Mouse (Mus musculus) intestine, postnatal 0 days (tissue): ENCODE measurements at regions not wholly inside any gene's neighbourhood (a gene's known extent, or its start where the extent isn't known, plus 50 kb on each side); places are given as distances from the start of the nearest gene placed in this dataset.

Experiments used
- ATAC-seq: fragments of 200-750 bp; cut with Nextera tagmentation; 2 replicates; pipeline ENCODE4 v1.8.0; 2017; ENCODE audit warnings: mild to moderate bottlenecking, moderate TSS enrichment, moderate library complexity
- H3K27ac ChIP-seq: fragments of 300-500 bp; sonication (generic); 2 replicates; pipeline ENCODE4 v1.5.1; 2014; ENCODE audit warnings: mild to moderate bottlenecking, low read depth, low read length, moderate library complexity
- H3K27me3 ChIP-seq: fragments of 300-500 bp; sonication (generic); replicated peaks from 2 replicates; pipeline ENCODE4 v1.6.1; 2014; ENCODE audit warnings: low read length, mixed read lengths; ENCODE audit not compliant: control insufficient read depth, insufficient read depth
- H3K36me3 ChIP-seq: fragments of 300-500 bp; sonication (generic); 2 replicates; pipeline ENCODE4 v1.6.1; 2014; ENCODE audit warnings: mild to moderate bottlenecking, moderate library complexity; ENCODE audit not compliant: control insufficient read depth, insufficient read depth
- H3K4me1 ChIP-seq: fragments of 300-500 bp; sonication (generic); replicated peaks from 2 replicates; pipeline ENCODE4 v1.6.1; 2014; ENCODE audit warnings: antibody characterized with exemption, low read length, mixed read lengths; ENCODE audit not compliant: control insufficient read depth, insufficient read depth
- H3K4me2 ChIP-seq: fragments of 300-500 bp; sonication (generic); replicated peaks from 2 replicates; pipeline ENCODE4 v1.6.1; 2014; ENCODE audit warnings: low read depth, mild to moderate bottlenecking, moderate library complexity
- H3K4me3 ChIP-seq: fragments of 300-500 bp; sonication (generic); 2 replicates; pipeline ENCODE4 v1.5.1; 2014; ENCODE audit warnings: low read depth, low read length
- H3K9ac ChIP-seq: fragments of 300-500 bp; sonication (generic); 2 replicates; pipeline ENCODE4 v1.6.1; 2014; ENCODE audit warnings: mild to moderate bottlenecking, low read depth, low read length
- H3K9me3 ChIP-seq: fragments of 300-500 bp; sonication (generic); 2 replicates; pipeline ENCODE4 v1.6.1; 2016; ENCODE audit warnings: mixed run types; ENCODE audit not compliant: control insufficient read depth
- CTCF ChIP-seq: sonication (generic); IDR thresholded peaks from 2 replicates; pipeline ENCODE4 v1.5.1; 2016; ENCODE audit warnings: low read depth, mild to moderate bottlenecking, control low read depth, antibody characterized with exemption, moderate library complexity
- WGBS: fragments of 180-500 bp; shearing (Covaris S2); extraction: QIAGEN DNeasy Blood & Tissue Kit; methylation state at CpG from one replicate; pipeline ENCODE4 v1.1.7; 2014; 5-methylcytosine and 5-hydroxymethylcytosine counted together

DNA sequence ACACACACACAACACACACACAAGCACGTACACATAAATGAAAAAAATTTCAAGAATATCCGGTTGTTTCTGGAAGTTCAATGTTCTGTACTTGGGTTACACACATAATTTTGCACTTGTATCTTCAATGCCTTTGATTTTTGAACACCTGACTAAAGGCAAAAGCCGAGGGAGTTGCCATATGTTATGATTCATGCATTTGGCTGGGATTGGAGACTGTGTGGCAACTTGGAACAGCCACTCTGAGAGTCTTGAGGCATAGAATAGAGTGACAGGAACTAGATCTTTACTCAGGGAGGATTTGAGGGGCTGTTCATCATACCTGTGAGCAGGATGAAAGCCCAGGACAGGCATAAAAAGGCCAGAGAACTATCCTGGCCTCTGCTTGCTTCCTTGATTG is 112.5 kb upstream of the Hmgn3 start:
- H3K9me3 ChIP-seq, result no peaks in the 10 kb centered on the region
- H3K9ac ChIP-seq, result no peak overlapping the region
- H3K4me3 ChIP-seq, result no peak overlapping the region
- no peak overlapping the region for H3K27ac ChIP-seq
- no peak overlapping the region for H3K4me2 ChIP-seq
- no peak for ATAC-seq
- no peaks in the 10 kb centered on the region for H3K36me3 ChIP-seq
- H3K4me1 ChIP-seq, result no peaks in the 10 kb centered on the region
- TF ChIP-seq CTCF, result no peak
- H3K27me3 ChIP-seq, result no peaks in the 10 kb centered on the region
- 69% methylated on average over 3 of the region's 3 CpGs for WGBS

DNA sequence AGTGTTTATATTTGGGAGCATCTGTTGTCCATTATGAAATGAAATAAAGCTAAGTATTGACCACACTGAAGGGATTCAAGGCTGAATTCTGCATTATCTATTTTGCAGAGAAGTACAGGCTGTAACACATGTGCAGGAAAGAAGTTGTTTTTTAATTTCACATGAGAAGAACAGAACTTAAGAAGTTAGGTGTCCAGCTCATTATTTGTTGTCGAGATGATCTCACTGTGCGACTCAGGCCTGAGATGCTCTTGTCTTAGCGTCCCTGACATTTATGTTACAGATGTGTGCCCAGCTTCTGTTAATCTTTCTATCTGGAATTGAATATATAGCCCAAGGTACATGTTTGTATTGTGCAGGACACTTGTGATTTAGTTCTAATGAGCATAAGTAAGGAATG is 112.0 kb upstream of the Hmgn3 start:
- H3K27ac ChIP-seq, result no peak overlapping the region
- no peaks in the 10 kb centered on the region for H3K9me3 ChIP-seq
- no peak overlapping the region for H3K4me2 ChIP-seq
- no peak for TF ChIP-seq CTCF
- no peaks in the 10 kb centered on the region for H3K27me3 ChIP-seq
- WGBS, result 77% methylated on average over 3 of the region's 3 CpGs
- no peak overlapping the region for H3K9ac ChIP-seq
- H3K4me3 ChIP-seq, result no peak overlapping the region
- ATAC-seq, result no peak
- H3K4me1 ChIP-seq, result no peaks in the 10 kb centered on the region
- H3K36me3 ChIP-seq, result no peaks in the 10 kb centered on the region

DNA sequence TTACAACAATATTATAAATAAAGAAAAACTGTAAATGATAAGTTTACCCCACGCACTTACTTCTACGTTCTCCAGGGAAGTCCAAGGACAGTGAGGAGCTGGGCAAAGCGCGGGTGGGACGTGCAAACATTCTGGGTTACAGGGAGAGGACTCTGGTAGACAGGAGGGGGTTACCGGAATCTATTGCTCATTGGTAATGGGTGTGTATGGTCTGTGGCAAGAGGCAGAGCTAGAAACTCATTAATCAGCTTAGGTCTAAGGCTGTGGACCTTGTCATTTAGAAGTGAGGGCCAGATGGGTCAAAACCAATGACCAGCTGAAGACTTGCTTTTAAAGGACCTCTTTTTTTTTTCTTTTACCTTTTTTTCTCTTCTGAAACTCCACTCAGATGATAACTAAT is 107.9 kb upstream of the Hmgn3 start:
- no peak for TF ChIP-seq CTCF
- Histone ChIP-seq H3K27ac (no peak overlapping the region), H3K4me1 (no peaks in the 10 kb centered on the region), H3K4me3 (no peak overlapping the region), H3K27me3 (no peaks in the 10 kb centered on the region), H3K9me3 (no peaks in the 10 kb centered on the region), H3K9ac (no peak overlapping the region), H3K36me3 (no peaks in the 10 kb centered on the region), H3K4me2 (no peak overlapping the region)
- WGBS, result 72% methylated on average over 6 of the region's 6 CpGs
- ATAC-seq, result no peak

DNA sequence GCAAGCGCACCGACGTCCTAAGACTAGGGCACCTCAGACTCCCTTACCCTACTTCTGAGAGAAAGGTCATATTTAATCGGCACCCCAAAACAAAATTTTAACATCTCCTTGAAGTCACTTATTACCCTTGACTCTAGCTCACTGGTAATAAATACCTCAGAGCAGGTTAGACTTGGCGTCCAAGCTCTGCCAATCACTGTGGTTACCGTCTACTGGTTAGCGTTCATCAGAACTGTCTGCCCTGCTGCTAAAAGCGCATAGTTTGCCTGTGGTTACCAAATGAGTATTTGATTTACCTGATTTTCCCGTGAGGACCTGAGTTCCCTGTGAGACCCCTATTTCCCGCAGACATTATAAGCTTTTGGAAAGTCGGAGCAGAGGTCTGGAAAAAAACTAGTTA is 107.3 kb upstream of the Hmgn3 start:
- Histone ChIP-seq H3K36me3 (no peaks in the 10 kb centered on the region), H3K27me3 (no peaks in the 10 kb centered on the region), H3K9me3 (no peaks in the 10 kb centered on the region), H3K4me1 (no peaks in the 10 kb centered on the region), H3K4me2 (no peak overlapping the region), H3K4me3 (no peak overlapping the region), H3K27ac (no peak overlapping the region), H3K9ac (no peak overlapping the region)
- whole genome bisulfite sequencing, result 88% methylated on average over 11 of the region's 11 CpGs
- TF ChIP-seq CTCF, result no peak
- ATAC-seq, result no peak

DNA sequence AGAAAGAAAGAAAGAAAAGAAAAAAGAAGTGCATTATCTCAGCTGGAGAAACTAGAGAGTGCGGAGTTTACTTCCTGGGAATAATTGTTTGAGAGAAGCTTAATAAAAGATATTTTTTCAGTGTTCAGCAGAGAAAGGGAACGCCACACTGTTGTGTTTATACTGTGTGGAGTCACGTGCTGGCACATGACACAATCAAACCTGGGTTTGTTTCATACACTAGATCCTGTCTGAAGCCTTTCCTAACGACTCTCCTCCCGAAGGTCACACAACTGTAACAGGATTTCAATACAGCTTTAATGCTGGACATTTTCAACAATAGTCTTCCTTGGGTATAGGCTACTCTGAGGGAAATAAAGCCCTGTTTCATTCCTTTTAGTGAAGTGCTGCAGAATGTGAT is 105.3 kb upstream of the Hmgn3 start:
- Histone ChIP-seq H3K36me3 (no peaks in the 10 kb centered on the region), H3K9me3 (no peaks in the 10 kb centered on the region), H3K27me3 (no peaks in the 10 kb centered on the region), H3K27ac (no peak overlapping the region), H3K4me3 (no peak overlapping the region), H3K4me1 (no peaks in the 10 kb centered on the region), H3K9ac (no peak overlapping the region), H3K4me2 (no peak overlapping the region)
- no peak for TF ChIP-seq CTCF
- no peak for ATAC-seq
- WGBS, result 54% methylated on average over 5 of the region's 5 CpGs

DNA sequence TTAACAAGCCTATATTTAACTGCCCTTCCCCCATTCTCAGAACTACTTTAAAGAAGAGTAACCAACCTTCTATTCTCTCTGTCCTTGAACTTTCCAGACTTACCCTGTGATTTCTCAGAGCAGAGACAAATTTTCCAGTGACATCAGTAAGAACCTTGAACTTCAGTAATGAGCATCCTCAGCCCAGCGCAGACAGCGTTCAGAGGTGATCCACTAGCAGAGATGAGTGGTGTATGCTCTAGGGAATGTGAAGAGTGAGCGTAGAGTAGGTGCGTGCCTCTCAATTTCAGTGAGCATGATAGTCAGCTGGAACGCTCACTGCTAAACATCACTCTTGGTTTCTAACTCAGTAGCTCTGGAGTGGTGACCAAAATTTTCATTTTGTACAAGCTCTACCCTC is 103.4 kb upstream of the Hmgn3 start:
- Histone ChIP-seq H3K9ac (no peak overlapping the region), H3K9me3 (no peaks in the 10 kb centered on the region), H3K27ac (no peak overlapping the region), H3K36me3 (no peaks in the 10 kb centered on the region), H3K27me3 (no peaks in the 10 kb centered on the region), H3K4me1 (no peaks in the 10 kb centered on the region), H3K4me3 (no peak overlapping the region), H3K4me2 (no peak overlapping the region)
- WGBS, result 94% methylated on average over 5 of the region's 5 CpGs
- no peak for ATAC-seq
- no peak for TF ChIP-seq CTCF

DNA sequence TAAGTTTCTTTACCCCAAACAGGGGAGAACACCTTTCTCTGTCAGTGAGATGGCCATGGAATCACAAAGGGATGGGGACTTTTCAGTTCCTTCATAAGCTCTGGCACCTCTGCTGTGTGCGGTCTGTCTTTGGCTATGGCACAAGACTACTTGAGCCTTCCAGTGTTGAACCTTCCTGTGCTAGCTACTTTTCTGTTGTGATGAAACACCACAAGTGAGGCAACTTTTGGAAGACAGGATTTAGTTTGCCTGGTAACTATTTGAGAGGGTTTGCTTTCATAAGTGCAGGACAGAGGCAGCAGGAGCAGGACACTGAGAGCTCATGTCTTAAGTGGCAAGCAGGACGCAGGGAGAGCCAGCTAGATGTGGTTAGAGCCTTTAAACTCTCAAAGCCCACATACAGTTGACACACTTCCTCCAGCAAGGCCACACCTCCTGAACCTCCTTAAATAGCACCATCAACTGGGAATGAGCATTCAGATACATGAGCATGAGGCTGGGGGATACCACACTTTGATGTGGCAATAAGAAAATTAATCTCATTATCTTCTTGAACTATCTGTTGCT is 101.8 kb upstream of the Hmgn3 start:
- ATAC-seq, result no peak
- TF ChIP-seq CTCF, result no peak
- Histone ChIP-seq H3K9me3 (no peaks in the 10 kb centered on the region), H3K36me3 (no peaks in the 10 kb centered on the region), H3K27ac (no peak overlapping the region), H3K4me2 (no peak overlapping the region), H3K4me3 (no peak overlapping the region), H3K9ac (no peak overlapping the region), H3K4me1 (no peaks in the 10 kb centered on the region), H3K27me3 (no peaks in the 10 kb centered on the region)
- 90% methylated on average over 2 of the region's 2 CpGs for WGBS
